Mouse (Mus musculus) small intestine, adult 2 months (tissue): ENCODE measurements around the gene Cldn7.

Experiments
- CTCF ChIP-seq: fragments of 200-500 bp; IDR thresholded peaks from 2 replicates; pipeline ENCODE4 v1.5.1; 2012; ENCODE audit warnings: low read depth, mild to moderate bottlenecking, control low read depth, inconsistent platforms, low read length, moderate library complexity, mixed read lengths; ENCODE audit not compliant: insufficient replicate concordance, insufficient read length; ENCODE audit errors: extremely low read depth
- POLR2A ChIP-seq: fragments of 200-500 bp; IDR thresholded peaks from 2 replicates; pipeline ENCODE4 v1.6.1; 2012; ENCODE audit warnings: low read depth, mild to moderate bottlenecking, control low read depth, inconsistent platforms, low read length, moderate library complexity

- TF ChIP-seq CTCF, result no peak
- no peak for TF ChIP-seq POLR2A
Measured at GRCm38 (mm10) chr11:69982225-69982624, 17.6 kb downstream of the Cldn7 start, which contains the start of gene Elp5.
